Mouse (Mus musculus): ENCODE measurements around the gene Il20ra. TPM values are rescaled to one million over a fixed set of nuclear protein-coding genes. Genes with fewer than 3 reads are reported as not detected.

Gene Il20ra
- total RNA-seq, 1 experiment: not detected

DNA sequence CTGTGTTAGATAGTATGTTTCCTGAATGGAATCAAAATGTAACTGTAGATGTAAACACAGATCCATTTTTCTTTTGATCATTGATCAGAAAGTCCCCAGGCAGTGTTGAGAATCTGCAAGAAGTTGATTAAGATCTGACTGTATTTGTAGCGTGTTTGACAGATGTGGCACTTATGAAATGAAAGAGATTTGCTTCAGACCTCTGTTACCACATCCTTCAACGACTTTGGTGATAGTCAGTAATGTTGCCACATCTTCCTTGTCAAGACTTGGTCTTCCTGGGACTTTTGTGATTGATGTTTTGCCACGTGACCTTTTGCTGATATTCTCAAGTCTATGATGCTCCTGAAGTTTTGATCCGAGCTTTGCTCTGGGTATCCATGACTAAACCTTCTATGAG lies 35.3 kb downstream of the Il20ra start:
- H3K36me3 ChIP-seq (ENCODE audit: control insufficient read depth, insufficient read depth, low read length, poor library complexity, severe bottlenecking): no peaks in the 10 kb centered on the region
- H3K9me3 ChIP-seq (ENCODE audit: control insufficient read depth, insufficient read depth, low read depth, low read length): no peaks in the 10 kb centered on the region
- H3K4me3 ChIP-seq (ENCODE audit: insufficient read depth in 1 of 2, low read depth in 1 of 2, low read length in 2 of 2, poor library complexity in 1 of 2, severe bottlenecking in 1 of 2): no peak overlapping the region
- TF ChIP-seq ZC3H11A (IDR thresholded peaks at IDR 0.05; ENCODE audit: borderline replicate concordance, low read depth, low read length): no peak
- no peak for TF ChIP-seq HCFC1 (IDR thresholded peaks at IDR 0.05; ENCODE audit: borderline replicate concordance, insufficient read depth, low read length)
- TF ChIP-seq ZNF384 (IDR thresholded peaks at IDR 0.05; ENCODE audit: low read depth, low read length): no peak
- no peak for TF ChIP-seq CHD2 (IDR thresholded peaks at IDR 0.05; ENCODE audit: low read depth, low read length)
- no peak for TF ChIP-seq MAFK (IDR thresholded peaks at IDR 0.05; ENCODE audit: insufficient read depth, low read depth, low read length)
- no peaks in the 10 kb centered on the region for H3K4me1 ChIP-seq (ENCODE audit: control insufficient read depth in 2 of 2, insufficient read depth in 2 of 2, low read length in 2 of 2, poor library complexity in 1 of 2)
- no peak overlapping the region for H3K9ac ChIP-seq (ENCODE audit: insufficient read depth, low read depth, low read length, poor library complexity, severe bottlenecking)
- no peak overlapping the region for H3K27ac ChIP-seq (ENCODE audit: insufficient read depth, low read depth, low read length, poor library complexity, severe bottlenecking)
- no peak for DNase-seq (ENCODE audit: low read depth, low spot score)
- in situ Hi-C loops (cut with MboI; ENCODE audit: low sequenced_read_pairs in 2 of 2, unreplicated experiment in 2 of 2): no loop called here

DNA sequence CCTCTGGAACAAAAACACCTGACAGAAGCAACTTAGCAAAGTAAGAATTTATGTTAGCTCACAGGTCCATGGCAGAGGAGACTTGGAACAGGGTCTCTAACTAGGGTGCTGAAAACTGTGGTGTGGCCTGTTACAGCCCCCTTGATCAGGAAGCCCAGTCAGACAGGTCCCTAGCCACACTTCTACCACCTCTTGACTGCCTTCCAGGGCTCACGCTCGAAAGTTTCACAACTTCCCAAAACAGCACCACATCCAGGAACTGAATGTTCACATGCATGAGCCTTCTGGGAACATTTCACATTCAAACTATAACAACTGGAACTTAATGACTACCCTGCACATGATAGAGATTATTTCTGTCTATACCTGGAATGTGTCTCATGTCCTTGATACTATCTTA lies 53.1 kb downstream of the Il20ra start:
- no peak overlapping the region for H3K27ac ChIP-seq (ENCODE audit: insufficient read depth, low read depth, low read length, poor library complexity, severe bottlenecking)
- no peaks in the 10 kb centered on the region for H3K9me3 ChIP-seq (ENCODE audit: control insufficient read depth, insufficient read depth, low read depth, low read length)
- in situ Hi-C loops (cut with MboI; ENCODE audit: low sequenced_read_pairs in 2 of 2, unreplicated experiment in 2 of 2): no loop called here
- no peak for DNase-seq (ENCODE audit: low read depth, low spot score)
- no peak overlapping the region for H3K9ac ChIP-seq (ENCODE audit: insufficient read depth, low read depth, low read length, poor library complexity, severe bottlenecking)
- H3K4me1 ChIP-seq (ENCODE audit: control insufficient read depth in 2 of 2, insufficient read depth in 2 of 2, low read length in 2 of 2, poor library complexity in 1 of 2): no peaks in the 10 kb centered on the region
- TF ChIP-seq CHD2 (IDR thresholded peaks at IDR 0.05; ENCODE audit: low read depth, low read length) (no peak), HCFC1 (IDR thresholded peaks at IDR 0.05; ENCODE audit: borderline replicate concordance, insufficient read depth, low read length) (no peak), ZC3H11A (IDR thresholded peaks at IDR 0.05; ENCODE audit: borderline replicate concordance, low read depth, low read length) (no peak), MAFK (IDR thresholded peaks at IDR 0.05; ENCODE audit: insufficient read depth, low read depth, low read length) (no peak), ZNF384 (IDR thresholded peaks at IDR 0.05; ENCODE audit: low read depth, low read length) (no peak)
- H3K36me3 ChIP-seq (ENCODE audit: control insufficient read depth, insufficient read depth, low read length, poor library complexity, severe bottlenecking): no peaks in the 10 kb centered on the region
- no peak overlapping the region for H3K4me3 ChIP-seq (ENCODE audit: insufficient read depth in 1 of 2, low read depth in 1 of 2, low read length in 2 of 2, poor library complexity in 1 of 2, severe bottlenecking in 1 of 2)

DNA sequence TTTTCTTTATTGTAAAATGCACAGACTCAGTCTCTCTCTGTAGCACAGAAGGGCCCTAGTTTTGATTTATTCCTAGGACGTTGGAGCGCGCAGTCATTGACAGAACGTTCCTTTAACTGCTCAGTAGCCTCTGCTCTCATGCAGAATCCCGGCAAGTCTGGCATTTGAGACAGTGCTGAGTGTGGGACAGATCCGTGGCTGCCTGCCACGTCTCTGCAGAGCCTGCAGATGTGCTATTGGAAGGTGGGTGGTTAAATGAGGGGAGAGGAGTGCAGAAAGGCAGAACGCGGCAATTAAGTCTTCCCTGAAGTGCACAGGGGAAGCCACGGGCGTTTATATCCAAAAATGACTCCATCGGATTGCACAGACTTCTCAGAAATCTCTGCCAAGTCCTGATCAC lies 66.7 kb downstream of the Il20ra start:
- in situ Hi-C loops (cut with MboI; ENCODE audit: low sequenced_read_pairs in 2 of 2, unreplicated experiment in 2 of 2): no loop called here
- Histone ChIP-seq H3K4me3 (ENCODE audit: insufficient read depth in 1 of 2, low read depth in 1 of 2, low read length in 2 of 2, poor library complexity in 1 of 2, severe bottlenecking in 1 of 2) (no peak overlapping the region), H3K4me1 (ENCODE audit: control insufficient read depth in 2 of 2, insufficient read depth in 2 of 2, low read length in 2 of 2, poor library complexity in 1 of 2) (no peaks in the 10 kb centered on the region), H3K27ac (ENCODE audit: insufficient read depth, low read depth, low read length, poor library complexity, severe bottlenecking) (no peak overlapping the region), H3K9ac (ENCODE audit: insufficient read depth, low read depth, low read length, poor library complexity, severe bottlenecking) (no peak overlapping the region), H3K9me3 (ENCODE audit: control insufficient read depth, insufficient read depth, low read depth, low read length) (no peaks in the 10 kb centered on the region), H3K36me3 (ENCODE audit: control insufficient read depth, insufficient read depth, low read length, poor library complexity, severe bottlenecking) (no peaks in the 10 kb centered on the region)
- no peak for TF ChIP-seq HCFC1 (IDR thresholded peaks at IDR 0.05; ENCODE audit: borderline replicate concordance, insufficient read depth, low read length)
- no peak for TF ChIP-seq MAFK (IDR thresholded peaks at IDR 0.05; ENCODE audit: insufficient read depth, low read depth, low read length)
- no peak for TF ChIP-seq CHD2 (IDR thresholded peaks at IDR 0.05; ENCODE audit: low read depth, low read length)
- TF ChIP-seq ZNF384 (IDR thresholded peaks at IDR 0.05; ENCODE audit: low read depth, low read length): no peak
- TF ChIP-seq ZC3H11A (IDR thresholded peaks at IDR 0.05; ENCODE audit: borderline replicate concordance, low read depth, low read length): no peak
- no peak for DNase-seq (ENCODE audit: low read depth, low spot score)

- in situ Hi-C loops (cut with MboI; ENCODE audit: low sequenced_read_pairs in 2 of 2, unreplicated experiment in 2 of 2): no loop called here
- Histone ChIP-seq H3K36me3 (ENCODE audit: control insufficient read depth, insufficient read depth, low read length, poor library complexity, severe bottlenecking) (no peaks in the 10 kb centered on the region), H3K4me3 (ENCODE audit: insufficient read depth in 1 of 2, low read depth in 1 of 2, low read length in 2 of 2, poor library complexity in 1 of 2, severe bottlenecking in 1 of 2) (no peak overlapping the region), H3K27ac (ENCODE audit: insufficient read depth, low read depth, low read length, poor library complexity, severe bottlenecking) (no peak overlapping the region), H3K4me1 (ENCODE audit: control insufficient read depth in 2 of 2, insufficient read depth in 2 of 2, low read length in 2 of 2, poor library complexity in 1 of 2) (no peaks in the 10 kb centered on the region), H3K9ac (ENCODE audit: insufficient read depth, low read depth, low read length, poor library complexity, severe bottlenecking) (no peak overlapping the region), H3K9me3 (ENCODE audit: control insufficient read depth, insufficient read depth, low read depth, low read length) (no peaks in the 10 kb centered on the region)
- no peak for TF ChIP-seq MAFK (IDR thresholded peaks at IDR 0.05; ENCODE audit: insufficient read depth, low read depth, low read length)
- TF ChIP-seq ZNF384 (IDR thresholded peaks at IDR 0.05; ENCODE audit: low read depth, low read length): no peak
- no peak for TF ChIP-seq CHD2 (IDR thresholded peaks at IDR 0.05; ENCODE audit: low read depth, low read length)
- TF ChIP-seq HCFC1 (IDR thresholded peaks at IDR 0.05; ENCODE audit: borderline replicate concordance, insufficient read depth, low read length): no peak
- TF ChIP-seq ZC3H11A (IDR thresholded peaks at IDR 0.05; ENCODE audit: borderline replicate concordance, low read depth, low read length): no peak
- DNase-seq (ENCODE audit: low read depth, low spot score): peak; percentile 16
Measured at GRCm38 (mm10) chr10:19781365-19781764, 69.0 kb downstream of the Il20ra start.

GRCm38 (mm10) chr10:19794996-19795395 lies 82.6 kb downstream of the Il20ra start:
- no peak overlapping the region for H3K9ac ChIP-seq (ENCODE audit: insufficient read depth, low read depth, low read length, poor library complexity, severe bottlenecking)
- TF ChIP-seq HCFC1 (IDR thresholded peaks at IDR 0.05; ENCODE audit: borderline replicate concordance, insufficient read depth, low read length) (no peak), MAFK (IDR thresholded peaks at IDR 0.05; ENCODE audit: insufficient read depth, low read depth, low read length) (no peak), ZNF384 (IDR thresholded peaks at IDR 0.05; ENCODE audit: low read depth, low read length) (no peak), ZC3H11A (IDR thresholded peaks at IDR 0.05; ENCODE audit: borderline replicate concordance, low read depth, low read length) (no peak), CHD2 (IDR thresholded peaks at IDR 0.05; ENCODE audit: low read depth, low read length) (no peak)
- H3K36me3 ChIP-seq (ENCODE audit: control insufficient read depth, insufficient read depth, low read length, poor library complexity, severe bottlenecking): no peaks in the 10 kb centered on the region
- no peak for DNase-seq (ENCODE audit: low read depth, low spot score)
- no peak overlapping the region for H3K4me3 ChIP-seq (ENCODE audit: insufficient read depth in 1 of 2, low read depth in 1 of 2, low read length in 2 of 2, poor library complexity in 1 of 2, severe bottlenecking in 1 of 2)
- in situ Hi-C loops (cut with MboI; ENCODE audit: low sequenced_read_pairs in 2 of 2, unreplicated experiment in 2 of 2): no loop called here
- H3K4me1 ChIP-seq (ENCODE audit: control insufficient read depth in 2 of 2, insufficient read depth in 2 of 2, low read length in 2 of 2, poor library complexity in 1 of 2): no peaks in the 10 kb centered on the region
- peaks cover 3% of the 10 kb centered on the region; the same call in 1 of the 2 replicates for H3K9me3 ChIP-seq (ENCODE audit: control insufficient read depth, insufficient read depth, low read depth, low read length)
- no peak overlapping the region for H3K27ac ChIP-seq (ENCODE audit: insufficient read depth, low read depth, low read length, poor library complexity, severe bottlenecking)

All from ES-E14 (cell line).